17 mouse cellular contexts compared by ENCODE assay signal in the genomic region with DNA sequence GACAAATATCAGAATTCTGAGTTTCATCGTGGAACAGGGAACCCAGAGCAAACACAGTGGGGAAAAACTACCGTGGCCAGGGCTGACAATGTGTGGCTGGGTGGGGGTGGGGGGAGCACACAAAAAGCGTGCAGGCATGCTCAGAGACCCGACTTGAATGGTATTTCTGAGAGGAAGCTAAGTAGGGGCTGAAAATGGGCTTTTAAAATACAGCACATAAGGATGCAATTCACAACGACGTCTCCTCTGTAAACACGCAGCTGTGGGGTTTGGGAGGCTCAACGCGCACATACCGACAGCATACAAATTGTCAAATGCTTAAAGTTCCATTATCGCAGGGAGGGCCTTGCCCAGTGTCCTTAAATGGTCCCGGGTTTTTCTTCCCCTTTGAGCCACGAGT.
DNase-seq lines count a peak whose midpoint lies in the region; ATAC-seq lines count a peak whose summit lies in the region.
"Had no signal": no experiment of that assay in that cellular context is flagged by ENCODE, and none has a peak within 500 bp of the region (broad histone marks: within the 10 kb centered on the region; RNA-seq: fewer than 3 reads in every experiment).

No protein-coding gene starts in this region.

- H3K27ac ChIP-seq in limb, embryonic 13.5 days = no peak overlapping the region
- H3K27ac ChIP-seq: embryonic facial prominence, embryonic 10.5 days; heart, embryonic 13.5 days; hindbrain, embryonic 15.5 days had no signal

- H3K9ac ChIP-seq in limb, embryonic 13.5 days = no peak overlapping the region
- H3K9ac ChIP-seq: heart, embryonic 13.5 days; hindbrain, embryonic 15.5 days had no signal

- H3K4me3 ChIP-seq in limb, embryonic 13.5 days = no peak overlapping the region
- H3K4me3 ChIP-seq: embryonic facial prominence, embryonic 10.5 days; heart, embryonic 13.5 days; hindbrain, embryonic 15.5 days had no signal

- peak; percentile 65; the same call in 1 of the 2 replicates for ATAC-seq in frontal cortex, adult (ENCODE audit: low TSS enrichment)
- ATAC-seq in limb, embryonic 13.5 days (ENCODE audit: low FRiP score, low read depth) = no peak
- ATAC-seq: intestine, embryonic 16.5 days had no signal

- peaks cover 22% of the 10 kb centered on the region for H3K4me1 ChIP-seq in limb, embryonic 13.5 days

- peak overlapping the region; percentile 38 for H3K4me2 ChIP-seq in limb, embryonic 13.5 days (replicated peaks)
- H3K4me2 ChIP-seq: heart, embryonic 13.5 days; hindbrain, embryonic 15.5 days had no signal

- DNase-seq in frontal cortex, postnatal 14 days (ENCODE audit: low spot score in 2 of 2) = no peak
- DNase-seq in right cerebral cortex, postnatal 25 days = peak; percentile 8
- no peak for DNase-seq in right cerebral cortex, postnatal 36 days (ENCODE audit: low spot score in 2 of 2)
- peak; percentile 40 for DNase-seq in brain, embryonic 18.5 days (ENCODE audit: low read depth, low spot score)
- no peak for DNase-seq in left cerebral cortex, postnatal 36 days (ENCODE audit: low spot score in 2 of 2)
- DNase-seq: adrenal gland, adult 8-10 months; adrenal gland, postnatal 36 days; cerebellum, adult 18-20 months; gastrocnemius, postnatal 36 days; heart, adult 11 months; heart, postnatal 36 days had no signal

- intact Hi-C loops in left cerebral cortex, postnatal 36 days (cut with DNase I) = no loop called here

- no peaks in the 10 kb centered on the region for H3K9me3 ChIP-seq in limb, embryonic 13.5 days
- H3K9me3 ChIP-seq: embryonic facial prominence, embryonic 10.5 days; heart, embryonic 13.5 days; hindbrain, embryonic 15.5 days had no signal

- no peaks in the 10 kb centered on the region for H3K36me3 ChIP-seq in limb, embryonic 13.5 days
- H3K36me3 ChIP-seq: embryonic facial prominence, embryonic 10.5 days; heart, embryonic 13.5 days; hindbrain, embryonic 15.5 days had no signal

- 31% methylated on average over 13 of the region's 13 CpGs for WGBS in limb, embryonic 13.5 days

- H3K27me3 ChIP-seq in limb, embryonic 13.5 days = peaks cover 24% of the 10 kb centered on the region
- H3K27me3 ChIP-seq: heart, embryonic 13.5 days; hindbrain, embryonic 15.5 days had no signal

Comparison
In these comparisons a context has a peak if more than half of its experiments do, and no peak if none do; other contexts are left out.
1. DNase-seq: peak in right cerebral cortex, postnatal 25 days (single experiment) and brain, embryonic 18.5 days (single experiment); none in frontal cortex, postnatal 14 days (0 of 2), right cerebral cortex, postnatal 36 days (0 of 2) and left cerebral cortex, postnatal 36 days (0 of 2).